ENCODE assay signal across 9 mouse cellular contexts in the genomic region with DNA sequence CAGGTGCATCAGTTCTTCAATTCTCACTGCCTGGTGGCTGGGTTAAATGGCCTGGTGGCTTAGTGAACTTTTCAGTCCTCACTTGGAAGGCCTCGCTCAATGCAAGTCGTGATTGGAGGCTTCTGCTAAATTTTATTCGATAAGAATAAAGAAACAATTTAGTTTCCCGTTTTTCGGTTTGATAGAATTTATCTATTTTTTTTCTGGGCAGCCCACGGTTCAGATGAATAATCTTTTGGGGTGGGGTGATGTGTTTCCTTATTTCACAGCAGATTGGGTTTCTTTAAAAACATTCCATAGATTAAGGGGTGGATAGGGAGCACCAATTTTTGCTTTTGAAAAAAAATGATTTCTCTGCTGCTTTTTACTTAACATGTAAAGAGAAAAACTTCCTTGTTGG. TPM values are rescaled to one million over a fixed set of nuclear protein-coding genes. Genes with fewer than 3 reads are reported as not detected.
DNase-seq lines count a peak whose midpoint lies in the region; ATAC-seq and TF ChIP-seq lines count a peak whose summit lies in the region.
"Had no signal": no experiment of that assay in that cellular context is flagged by ENCODE, and none has a peak within 500 bp of the region (broad histone marks: within the 10 kb centered on the region; RNA-seq: fewer than 3 reads in every experiment).

No protein-coding gene starts in this region.

- no peak for ATAC-seq in lung, postnatal 0 days
- no peak for ATAC-seq in forebrain, embryonic 11.5 days (replicated peaks; ENCODE audit: low FRiP score)
- ATAC-seq in limb, embryonic 11.5 days (ENCODE audit: insufficient number of reproducible peaks, low FRiP score, low TSS enrichment, low read depth) = no peak
- ATAC-seq in neural tube, embryonic 15.5 days (ENCODE audit: low FRiP score) = no peak
- ATAC-seq in activated CD4-positive, CD25-positive, alpha-beta regulatory T cell, adult 4 months = no peak

- H3K27ac ChIP-seq in lung, postnatal 0 days (ENCODE audit: low read length) = peak overlapping the region; percentile 58; the same call in 1 of the 2 replicates
- no peak overlapping the region for H3K27ac ChIP-seq in forebrain, embryonic 11.5 days (ENCODE audit: low read depth, low read length)
- H3K27ac ChIP-seq in limb, embryonic 11.5 days (replicated peaks; ENCODE audit: low read depth, low read length) = no peak overlapping the region
- peak overlapping the region; percentile 88 for H3K27ac ChIP-seq in neural tube, embryonic 15.5 days (replicated peaks)

- H3K9ac ChIP-seq in lung, postnatal 0 days (replicated peaks; ENCODE audit: low read depth) = peak overlapping the region; percentile 50
- H3K9ac ChIP-seq in forebrain, embryonic 11.5 days (ENCODE audit: low read length) = peak overlapping the region; percentile 73
- H3K9ac ChIP-seq in limb, embryonic 11.5 days (ENCODE audit: low read length) = peak overlapping the region; percentile 64
- peak overlapping the region; percentile 63 for H3K9ac ChIP-seq in neural tube, embryonic 15.5 days (replicated peaks)

- H3K4me1 ChIP-seq in lung, postnatal 0 days (ENCODE audit: insufficient read depth, low read depth, low read length) = 0 out of 2 replicates have a peak, but pooled peaks cover 4% of the 10 kb centered on the region
- peaks cover 2% of the 10 kb centered on the region; the same call in 1 of the 2 replicates for H3K4me1 ChIP-seq in forebrain, embryonic 11.5 days (replicated peaks; ENCODE audit: control insufficient read depth, insufficient read depth, low read length)
- H3K4me1 ChIP-seq in limb, embryonic 11.5 days (ENCODE audit: control insufficient read depth, insufficient read depth, low read length) = no peaks in the 10 kb centered on the region
- peaks cover 19% of the 10 kb centered on the region for H3K4me1 ChIP-seq in neural tube, embryonic 15.5 days

- TF ChIP-seq CTCF in lung, postnatal 0 days (IDR thresholded peaks at IDR 0.05) = no peak

- no peak for DNase-seq in lung, postnatal 0 days (ENCODE audit: low spot score)
- DNase-seq in lung, postnatal 4 days = no peak
- no peak for DNase-seq in forebrain, embryonic 11.5 days (ENCODE audit: low spot score)
- DNase-seq in limb, embryonic 11.5 days (ENCODE audit: low spot score) = no peak
- no peak for DNase-seq in left cerebral cortex, adult 8-10 months (ENCODE audit: low spot score in 2 of 2)
- no peak for DNase-seq in retina, postnatal 1 day
- DNase-seq: adrenal gland, postnatal 25 days had no signal

- H3K4me3 ChIP-seq in lung, postnatal 0 days (ENCODE audit: low read depth, low read length) = peak overlapping the region; percentile 52
- H3K4me3 ChIP-seq in forebrain, embryonic 11.5 days (ENCODE audit: low read depth, low read length) = peak overlapping the region; percentile 56
- H3K4me3 ChIP-seq in limb, embryonic 11.5 days (ENCODE audit: low read depth, low read length) = peak overlapping the region; percentile 56
- H3K4me3 ChIP-seq in neural tube, embryonic 15.5 days (replicated peaks) = peak overlapping the region; percentile 75

- H3K36me3 ChIP-seq in lung, postnatal 0 days (ENCODE audit: insufficient read depth, low read length) = no peaks in the 10 kb centered on the region
- H3K36me3 ChIP-seq in forebrain, embryonic 11.5 days (ENCODE audit: control insufficient read depth, insufficient read depth, low read length) = no peaks in the 10 kb centered on the region
- H3K36me3 ChIP-seq in limb, embryonic 11.5 days (ENCODE audit: control insufficient read depth, insufficient read depth, low read length) = no peaks in the 10 kb centered on the region
- no peaks in the 10 kb centered on the region; the same call in 1 of the 2 replicates for H3K36me3 ChIP-seq in neural tube, embryonic 15.5 days

- H3K27me3 ChIP-seq in lung, postnatal 0 days (replicated peaks; ENCODE audit: insufficient read depth, low read length) = no peaks in the 10 kb centered on the region
- no peaks in the 10 kb centered on the region for H3K27me3 ChIP-seq in forebrain, embryonic 11.5 days (ENCODE audit: control insufficient read depth, insufficient read depth, low read length)
- no peaks in the 10 kb centered on the region for H3K27me3 ChIP-seq in limb, embryonic 11.5 days (ENCODE audit: control insufficient read depth, insufficient read depth, low read length)
- H3K27me3 ChIP-seq in neural tube, embryonic 15.5 days (replicated peaks) = no peaks in the 10 kb centered on the region

- 36% methylated on average over 6 of the region's 6 CpGs for WGBS in lung, postnatal 0 days
- WGBS in forebrain, embryonic 11.5 days = 44% methylated on average over 6 of the region's 6 CpGs
- 58% methylated on average over 6 of the region's 6 CpGs for WGBS in limb, embryonic 11.5 days
- 46% methylated on average over 6 of the region's 6 CpGs for WGBS in neural tube, embryonic 15.5 days

- H3K4me2 ChIP-seq in lung, postnatal 0 days (replicated peaks; ENCODE audit: low read depth, low read length) = peak overlapping the region; percentile 59
- peak overlapping the region; percentile 84 for H3K4me2 ChIP-seq in forebrain, embryonic 11.5 days (ENCODE audit: low read depth, low read length, severe bottlenecking)
- H3K4me2 ChIP-seq in limb, embryonic 11.5 days (ENCODE audit: low read depth, severe bottlenecking) = peak overlapping the region; percentile 64
- H3K4me2 ChIP-seq in neural tube, embryonic 15.5 days = peak overlapping the region; percentile 72

- H3K9me3 ChIP-seq in lung, postnatal 0 days (ENCODE audit: low read length) = no peaks in the 10 kb centered on the region
- no peaks in the 10 kb centered on the region for H3K9me3 ChIP-seq in forebrain, embryonic 11.5 days (ENCODE audit: control insufficient read depth, low read length)
- no peaks in the 10 kb centered on the region for H3K9me3 ChIP-seq in limb, embryonic 11.5 days (ENCODE audit: control insufficient read depth, low read length)
- H3K9me3 ChIP-seq in neural tube, embryonic 15.5 days (replicated peaks) = no peaks in the 10 kb centered on the region

- TF ChIP-seq EP300 in lung, postnatal 0 days (IDR thresholded peaks at IDR 0.05) = no peak

RNA-seq across cellular contexts. Expression of gene Thnsl1, which starts 0.8 kb away (rescaled TPM):
- polyA plus RNA-seq in lung, postnatal 0 days (2015; fragmentation: Nextera tagmentation; extraction: Ambion mirVana) = 3.8 and 5.7 TPM in 2 replicates
- 18.2 and 20.3 TPM in 2 replicates for polyA plus RNA-seq in forebrain, embryonic 11.5 days (2014; fragmentation: Nextera tagmentation; extraction: Ambion mirVana)
- 6.7 and 7.8 TPM in 2 replicates for polyA plus RNA-seq in limb, embryonic 11.5 days (2014; fragmentation: Nextera tagmentation; extraction: Ambion mirVana)
- polyA plus RNA-seq in neural tube, embryonic 15.5 days (2015; fragmentation: Nextera tagmentation; extraction: Ambion mirVana) = 17.4 and 20.2 TPM in 2 replicates
- 10 to 100 TPM; 19.1 to 24.0 (median 19.6) TPM for total RNA-seq in left cerebral cortex, adult 8-10 months (2022)
- 1 to 10 TPM; 3.4 to 6.4 TPM for polyA plus RNA-seq in activated CD4-positive, CD25-positive, alpha-beta regulatory T cell, adult 4 months (2017; shearing (Covaris generic))

RNA-seq across cellular contexts. Expression of gene Enkur, which starts 1.1 kb away (rescaled TPM):
- 10.2 and 12.5 TPM in 2 replicates for polyA plus RNA-seq in lung, postnatal 0 days (2015; fragmentation: Nextera tagmentation; extraction: Ambion mirVana)
- 1.2 and 1.4 TPM in 2 replicates for polyA plus RNA-seq in forebrain, embryonic 11.5 days (2014; fragmentation: Nextera tagmentation; extraction: Ambion mirVana)
- polyA plus RNA-seq in limb, embryonic 11.5 days (2014; fragmentation: Nextera tagmentation; extraction: Ambion mirVana) = not detected in 2 replicates
- 2.6 and 3.6 TPM in 2 replicates for polyA plus RNA-seq in neural tube, embryonic 15.5 days (2015; fragmentation: Nextera tagmentation; extraction: Ambion mirVana)
- 1 to 10 TPM; 3.3 to 4.9 (median 4.0) TPM for total RNA-seq in left cerebral cortex, adult 8-10 months (2022)
- not detected for polyA plus RNA-seq in activated CD4-positive, CD25-positive, alpha-beta regulatory T cell, adult 4 months (2017; shearing (Covaris generic))

Comparison
In these comparisons a context has a peak if more than half of its experiments do, and no peak if none do; other contexts are left out.
1. H3K27ac ChIP-seq: peak in lung, postnatal 0 days (single experiment) and neural tube, embryonic 15.5 days (single experiment); none in forebrain, embryonic 11.5 days (single experiment) and limb, embryonic 11.5 days (single experiment).
2. Peak in every context shown above with its lines, with median percentiles within 50 percentile points of each other: H3K4me2 ChIP-seq, H3K4me3 ChIP-seq and H3K9ac ChIP-seq.